Mouse (Mus musculus) erythroblast, embryonic 14.5 days (primary cell): ENCODE data around the gene Rab5b. TPM values are rescaled to one million over a fixed set of nuclear protein-coding genes. Genes with fewer than 3 reads are reported as not detected.

Source experiments
- H3K27me3 ChIP-seq: 2 replicates; pipeline ENCODE4 v1.6.1; 2012; ENCODE audit warnings: inconsistent platforms; ENCODE audit not compliant: control insufficient read depth
- H3K36me3 ChIP-seq: 2 replicates; pipeline ENCODE4 v1.6.1; 2012; ENCODE audit warnings: mild to moderate bottlenecking, inconsistent platforms; ENCODE audit not compliant: control insufficient read depth
- H3K4me1 ChIP-seq: 2 replicates; pipeline ENCODE4 v1.6.1; 2012; ENCODE audit warnings: inconsistent platforms; ENCODE audit not compliant: control insufficient read depth
- H3K4me3 ChIP-seq: replicated peaks from 2 replicates; pipeline ENCODE3; 2012; ENCODE audit warnings: moderate library complexity, mild to moderate bottlenecking, inconsistent platforms
- H3K9me3 ChIP-seq: 2 replicates; pipeline ENCODE4 v1.6.1; 2012; ENCODE audit warnings: low read length, inconsistent platforms, mixed read lengths; ENCODE audit not compliant: control insufficient read depth
- GATA1 ChIP-seq: IDR thresholded peaks from 2 replicates; pipeline ENCODE4 v1.6.1; 2012; ENCODE audit warnings: low read length, inconsistent platforms, mixed read lengths
- TAL1 ChIP-seq: IDR thresholded peaks from 3 replicates; pipeline ENCODE4 v1.6.1; 2012; ENCODE audit warnings: low read length, inconsistent platforms, mixed read lengths
- polyA plus RNA-seq: library from polyadenylated mRNA; stranded (reverse); fragments of >175 nt; gene quantifications from 2 replicates; pipeline ENCODE4 v1.2.3, GENCODE M21; 2012

The Rab5b gene
- polyA plus RNA-seq, 1 experiment, result 1.1 TPM

- TF ChIP-seq TAL1, result no peak
- no peak for TF ChIP-seq GATA1
- no peaks in the 10 kb centered on the region for H3K27me3 ChIP-seq
- H3K36me3 ChIP-seq, result peaks cover 68% of the 10 kb centered on the region
- no peak overlapping the region for H3K4me3 ChIP-seq
- peaks cover 64% of the 10 kb centered on the region for H3K4me1 ChIP-seq
- peaks cover 2% of the 10 kb centered on the region; the same call in 1 of the 2 replicates for H3K9me3 ChIP-seq
These were observed 4.6 kb upstream of the Rab5b start for GRCm38 (mm10) chr10:128700712-128701111.

GRCm38 (mm10) chr10:128699611-128700010 lies 3.5 kb upstream of the Rab5b start:
- Histone ChIP-seq H3K27me3 (no peaks in the 10 kb centered on the region), H3K36me3 (peaks cover 68% of the 10 kb centered on the region), H3K4me3 (no peak overlapping the region), H3K9me3 (peaks cover 2% of the 10 kb centered on the region; the same call in 1 of the 2 replicates), H3K4me1 (peaks cover 68% of the 10 kb centered on the region)
- TF ChIP-seq TAL1, result no peak
- no peak for TF ChIP-seq GATA1

- TF ChIP-seq TAL1, result no peak
- no peak for TF ChIP-seq GATA1
- H3K36me3 ChIP-seq, result peaks cover 72% of the 10 kb centered on the region
- peaks cover 67% of the 10 kb centered on the region for H3K4me1 ChIP-seq
- H3K4me3 ChIP-seq, result no peak overlapping the region
- H3K9me3 ChIP-seq, result peaks cover 2% of the 10 kb centered on the region; the same call in 1 of the 2 replicates
- H3K27me3 ChIP-seq, result no peaks in the 10 kb centered on the region
These were observed 2.9 kb upstream of the Rab5b start for GRCm38 (mm10) chr10:128699006-128699405.

- Histone ChIP-seq H3K36me3 (peaks cover 66% of the 10 kb centered on the region), H3K4me3 (no peak overlapping the region), H3K4me1 (peaks cover 55% of the 10 kb centered on the region), H3K27me3 (no peaks in the 10 kb centered on the region), H3K9me3 (peaks cover 2% of the 10 kb centered on the region; the same call in 1 of the 2 replicates)
- TF ChIP-seq GATA1 (no peak), TAL1 (no peak)
These were observed 1.1 kb upstream of the Rab5b start for GRCm38 (mm10) chr10:128697072-128697725.

- H3K4me1 ChIP-seq, result peaks cover 51% of the 10 kb centered on the region
- peaks cover 49% of the 10 kb centered on the region for H3K36me3 ChIP-seq
- H3K9me3 ChIP-seq, result peaks cover 2% of the 10 kb centered on the region; the same call in 1 of the 2 replicates
- TF ChIP-seq TAL1, result no peak
- TF ChIP-seq GATA1, result no peak
- H3K4me3 ChIP-seq, result peak overlapping the region; percentile 89
- no peaks in the 10 kb centered on the region for H3K27me3 ChIP-seq
These were observed 563 bp downstream of the Rab5b start for GRCm38 (mm10) chr10:128695411-128695991.

GRCm38 (mm10) chr10:128674469-128675008 lies 21.5 kb downstream of the Rab5b start:
- TF ChIP-seq TAL1 (no peak), GATA1 (no peak)
- Histone ChIP-seq H3K9me3 (no peaks in the 10 kb centered on the region), H3K4me1 (peaks cover 21% of the 10 kb centered on the region), H3K4me3 (peak overlapping the region; percentile 79), H3K36me3 (peaks cover 25% of the 10 kb centered on the region), H3K27me3 (peaks cover 42% of the 10 kb centered on the region)

GRCm38 (mm10) chr10:128673763-128674468 lies 22.1 kb downstream of the Rab5b start, which contains the start of gene Suox:
Gene Suox, minus strand, starts transcription at chr10:128674073.
- TF ChIP-seq TAL1 (no peak), GATA1 (no peak)
- Histone ChIP-seq H3K9me3 (no peaks in the 10 kb centered on the region), H3K4me3 (peak within 1 kb of the TSS; percentile 79), H3K36me3 (peaks cover 19% of the 10 kb centered on the region), H3K27me3 (peaks cover 48% of the 10 kb centered on the region), H3K4me1 (peaks cover 26% of the 10 kb centered on the region)

- no peaks in the 10 kb centered on the region; the same call in 1 of the 2 replicates for H3K9me3 ChIP-seq
- TF ChIP-seq TAL1, result no peak
- no peak for TF ChIP-seq GATA1
- H3K4me3 ChIP-seq, result no peak overlapping the region
- H3K27me3 ChIP-seq, result peaks cover 73% of the 10 kb centered on the region
- peaks cover 10% of the 10 kb centered on the region; the same call in 1 of the 2 replicates for H3K36me3 ChIP-seq
- peaks cover 41% of the 10 kb centered on the region for H3K4me1 ChIP-seq
These were observed 24.9 kb downstream of the Rab5b start for GRCm38 (mm10) chr10:128671148-128671547.
